Mouse (Mus musculus): ENCODE measurements around the gene Zfp607b.

The Zfp607b gene

GRCm38 (mm10) chr7:27685220-27685619 is 3.9 kb upstream of the Zfp607b start:
- DNase-seq (ENCODE audit: low read depth, low spot score), result no peak

- DNase-seq (ENCODE audit: low read depth, low spot score), result peak; percentile 34
Observed at GRCm38 (mm10) chr7:27685681-27686080, 3.5 kb upstream of the Zfp607b start.

GRCm38 (mm10) chr7:27687043-27687442 is 2.1 kb upstream of the Zfp607b start:
- no peak for DNase-seq (ENCODE audit: low read depth, low spot score)

- no peak for DNase-seq (ENCODE audit: low read depth, low spot score)
Observed at GRCm38 (mm10) chr7:27687836-27688235, 1.3 kb upstream of the Zfp607b start.

- DNase-seq (ENCODE audit: low read depth, low spot score), result no peak
Observed at GRCm38 (mm10) chr7:27688246-27688788, 823 bp upstream of the Zfp607b start.

GRCm38 (mm10) chr7:27691076-27691475 is 1.9 kb downstream of the Zfp607b start:
- no peak for DNase-seq (ENCODE audit: low read depth, low spot score)

GRCm38 (mm10) chr7:27696711-27697110 is 7.6 kb downstream of the Zfp607b start:
- DNase-seq (ENCODE audit: low read depth, low spot score), result no peak

- DNase-seq (ENCODE audit: low read depth, low spot score), result no peak
Observed at GRCm38 (mm10) chr7:27710402-27710801, 21.3 kb downstream of the Zfp607b start.

GRCm38 (mm10) chr7:27721951-27722350 is 32.8 kb downstream of the Zfp607b start:
- DNase-seq (ENCODE audit: low read depth, low spot score), result no peak

- no peak for DNase-seq (ENCODE audit: low read depth, low spot score)
Observed at GRCm38 (mm10) chr7:27725566-27726538, 36.7 kb downstream of the Zfp607b start.

- no peak for DNase-seq (ENCODE audit: low read depth, low spot score)
Observed at GRCm38 (mm10) chr7:27727471-27727870, 38.3 kb downstream of the Zfp607b start.

- DNase-seq (ENCODE audit: low read depth, low spot score), result peak; percentile 52
Observed at GRCm38 (mm10) chr7:27731281-27731883, 42.2 kb downstream of the Zfp607b start, which contains the start of gene Zfp60. Zfp60 (plus strand) TSS chr7:27731389.

- DNase-seq (ENCODE audit: low read depth, low spot score), result no peak
Observed at GRCm38 (mm10) chr7:27731946-27732345, 42.8 kb downstream of the Zfp607b start.

- no peak for DNase-seq (ENCODE audit: low read depth, low spot score)
Observed at GRCm38 (mm10) chr7:27732508-27732907, 43.4 kb downstream of the Zfp607b start.

- DNase-seq (ENCODE audit: low read depth, low spot score), result no peak
Observed at GRCm38 (mm10) chr7:27735457-27735856, 46.3 kb downstream of the Zfp607b start.
